29 mouse cellular contexts compared by ENCODE assay signal in the genomic region with DNA sequence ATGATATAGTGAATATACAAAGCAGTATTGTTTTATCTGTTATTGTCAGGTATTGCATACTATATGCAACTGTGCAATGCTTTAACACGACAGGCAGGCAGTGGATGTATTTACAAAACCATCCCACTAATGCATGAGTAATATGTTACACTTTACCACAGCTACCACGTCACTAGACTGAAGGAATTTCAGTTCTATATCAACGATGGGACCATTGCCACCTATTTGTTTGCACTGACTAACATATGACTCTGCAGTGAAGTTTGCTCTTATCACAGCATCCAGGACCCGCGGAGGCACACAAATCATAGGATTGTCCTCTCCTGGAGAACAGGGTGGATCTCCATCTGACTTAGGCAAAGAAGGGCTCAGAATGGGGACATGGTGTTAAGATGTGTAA. TPM values are rescaled to one million over a fixed set of nuclear protein-coding genes. Genes with fewer than 3 reads are reported as not detected.
DNase-seq lines count a peak whose midpoint lies in the region; ATAC-seq and TF ChIP-seq lines count a peak whose summit lies in the region.
"Had no signal": no experiment of that assay in that cellular context is flagged by ENCODE, and none has a peak within 500 bp of the region (broad histone marks: within the 10 kb centered on the region; RNA-seq: fewer than 3 reads in every experiment).

No protein-coding gene starts in this region.

- H3K4me2 ChIP-seq in midbrain, embryonic 14.5 days (ENCODE audit: low read length) = no peak overlapping the region

- no peaks in the 10 kb centered on the region for H3K79me2 ChIP-seq in C2C12 (ENCODE audit: control insufficient read depth, insufficient read depth)

- no peaks in the 10 kb centered on the region for H3K4me1 ChIP-seq in midbrain, embryonic 14.5 days (ENCODE audit: control insufficient read depth, insufficient read depth, low read length)
- no peaks in the 10 kb centered on the region for H3K4me1 ChIP-seq in lung, adult 2 months (ENCODE audit: control insufficient read depth, insufficient read depth, low read length)

- no peak for ATAC-seq in midbrain, embryonic 14.5 days (ENCODE audit: low FRiP score, low TSS enrichment)
- ATAC-seq: activated CD4-positive, CD25-positive, alpha-beta regulatory T cell, adult 4 months; CD4-positive, CD25-positive, alpha-beta regulatory T cell, adult 4 months; Patski had no signal

- H3K27me3 ChIP-seq in C2C12 (ENCODE audit: control insufficient read depth, insufficient read depth, insufficient read length) = no peaks in the 10 kb centered on the region
- H3K27me3 ChIP-seq in midbrain, embryonic 14.5 days (ENCODE audit: control insufficient read depth, insufficient read depth, low read length) = no peaks in the 10 kb centered on the region
- H3K27me3 ChIP-seq: CH12.LX had no signal

- no peak overlapping the region for H3ac ChIP-seq in C2C12 (ENCODE audit: control insufficient read depth, insufficient read length, low read depth)

- no peak for TF ChIP-seq POLR2A in lung, adult 2 months (IDR thresholded peaks at IDR 0.05; ENCODE audit: borderline replicate concordance, extremely low read depth, low read depth, low read length)

- no peaks in the 10 kb centered on the region for H3K9me3 ChIP-seq in midbrain, embryonic 14.5 days (ENCODE audit: control insufficient read depth, low read length)
- H3K9me3 ChIP-seq: G1E had no signal

- H3K27ac ChIP-seq in midbrain, embryonic 14.5 days (replicated peaks; ENCODE audit: low read depth, low read length) = no peak overlapping the region

- no peaks in the 10 kb centered on the region for H3K79me3 ChIP-seq in C2C12 (ENCODE audit: low read depth)

- no peak overlapping the region for H3K9ac ChIP-seq in midbrain, embryonic 14.5 days (replicated peaks; ENCODE audit: low read length)

- no peaks in the 10 kb centered on the region for H3K36me3 ChIP-seq in C2C12 (ENCODE audit: control insufficient read depth, insufficient read depth)
- no peaks in the 10 kb centered on the region for H3K36me3 ChIP-seq in midbrain, embryonic 14.5 days (ENCODE audit: control insufficient read depth, insufficient read depth, low read length)
- H3K36me3 ChIP-seq: G1E had no signal

- peak; percentile 22 for DNase-seq in heart, adult 11 months
- DNase-seq in heart, adult 8-10 months (ENCODE audit: low spot score) = no peak
- peak; percentile 77 for DNase-seq in 3T3-L1 (ENCODE audit: low read depth, low spot score)
- peak; percentile 58 for DNase-seq in NIH3T3 (ENCODE audit: low read depth)
- no peak for DNase-seq in midbrain, embryonic 14.5 days
- DNase-seq in cerebellum, postnatal 25 days = no peak
- DNase-seq in lung, adult 2 months = no peak
- DNase-seq: adrenal gland, adult 2 months; adrenal gland, adult 8-10 months; adrenal gland, postnatal 10 days; adrenal gland, postnatal 14 days; adrenal gland, postnatal 25 days; adrenal gland, postnatal 36 days; B cell, adult 2 months; cerebellum, adult 11 months; cerebellum, adult 11-12 months; cerebellum, adult 18-20 months; cerebellum, adult 2 months; cerebellum, adult 8-10 months had no signal

- H3K4me3 ChIP-seq in C2C12 (ENCODE audit: insufficient read depth, poor library complexity, severe bottlenecking) = no peak overlapping the region
- H3K4me3 ChIP-seq in midbrain, embryonic 14.5 days (replicated peaks; ENCODE audit: low read depth, low read length) = no peak overlapping the region
- H3K4me3 ChIP-seq in lung, adult 2 months (replicated peaks; ENCODE audit: extremely low read depth, low read depth, low read length) = no peak overlapping the region

- TF ChIP-seq CTCF in C2C12 (IDR thresholded peaks at IDR 0.05; ENCODE audit: control insufficient read depth, insufficient read depth, insufficient read length) = no peak
- no peak for TF ChIP-seq CTCF in lung, adult 2 months (IDR thresholded peaks at IDR 0.05; ENCODE audit: insufficient read depth, low read length)

- 93% methylated on average over 5 of the region's 5 CpGs for WGBS in midbrain, embryonic 14.5 days
- 77% methylated on average over 5 of the region's 5 CpGs for WGBS in lung, adult 2 months

TF ChIP-seq in C2C12, 6 proteins besides CTCF, POLR2A, EP300 and RAD21:
- TF ChIP-seq CEBPB (IDR thresholded peaks at IDR 0.05; ENCODE audit: low read depth) (peak; percentile 27), MAX (IDR thresholded peaks at IDR 0.05) (peak; percentile 27), MYOG (IDR thresholded peaks at IDR 0.05; ENCODE audit: control insufficient read depth, extremely low read depth, insufficient read length) (no peak), MYOD1 (IDR thresholded peaks at IDR 0.05; ENCODE audit: control insufficient read depth, insufficient read length, low read depth) (no peak), USF1 (IDR thresholded peaks at IDR 0.05; ENCODE audit: low read depth) (no peak), FOSL1 (IDR thresholded peaks at IDR 0.05; ENCODE audit: insufficient read depth, low read length, poor library complexity, severe bottlenecking) (peak; percentile 48)

RNA-seq across cellular contexts. Expression of a gene that starts 18.2 kb away (rescaled TPM):
- not detected for total RNA-seq in heart, adult 8-10 months (2022)
- polyA plus RNA-seq in C2C12 (2012; fragmentation: generic; extraction: Trizol) = 0.23 TPM
- polyA plus RNA-seq in midbrain, embryonic 14.5 days (2014; fragmentation: Nextera tagmentation; extraction: Ambion mirVana) = not detected in 2 replicates
- polyA plus RNA-seq in lung, adult 2 months (2012; rRNA removed) = 2.9 TPM in 1 of 2 replicates, not detected in the other
- total RNA-seq: adrenal gland, adult 18-20 months; adrenal gland, adult 8-10 months; adrenal gland, postnatal 10 days; adrenal gland, postnatal 14 days; adrenal gland, postnatal 25 days; adrenal gland, postnatal 36 days; adrenal gland, postnatal 4 days; CH12.LX; G1E; MEL had no signal
- polyA plus RNA-seq: activated CD4-positive, CD25-positive, alpha-beta regulatory T cell, adult 4 months; adrenal gland, adult 2 months; CD4-positive, CD25-positive, alpha-beta regulatory T cell, adult 4 months; cerebellum, adult 2 months; G1E; Patski had no signal

RNA-seq across cellular contexts. Expression of a gene that starts 50.9 kb away (rescaled TPM):
- total RNA-seq in heart, adult 8-10 months (2022) = not detected
- not detected for polyA plus RNA-seq in C2C12 (2012; fragmentation: generic; extraction: Trizol)
- polyA plus RNA-seq in midbrain, embryonic 14.5 days (2014; fragmentation: Nextera tagmentation; extraction: Ambion mirVana) = not detected in 2 replicates
- polyA plus RNA-seq in lung, adult 2 months (2012; rRNA removed) = not detected in 2 replicates
- total RNA-seq: adrenal gland, adult 18-20 months; adrenal gland, adult 2 months; adrenal gland, adult 8-10 months; adrenal gland, postnatal 10 days; adrenal gland, postnatal 14 days; adrenal gland, postnatal 25 days; adrenal gland, postnatal 36 days; adrenal gland, postnatal 4 days; CH12.LX; G1E; MEL had no signal
- polyA plus RNA-seq: activated CD4-positive, CD25-positive, alpha-beta regulatory T cell, adult 4 months; adrenal gland, adult 2 months; brain, embryonic 14.5 days; CD4-positive, CD25-positive, alpha-beta regulatory T cell, adult 4 months; cerebellum, adult 2 months; G1E; Patski had no signal

Comparison
In these comparisons a context has a peak if more than half of its experiments do, and no peak if none do; other contexts are left out.
1. DNase-seq: peak in heart, adult 11 months (single experiment), 3T3-L1 (single experiment) and NIH3T3 (single experiment); none in heart, adult 8-10 months (single experiment), midbrain, embryonic 14.5 days (single experiment), cerebellum, postnatal 25 days (0 of 2) and lung, adult 2 months (single experiment).